Comparison of ENCODE assay signal across 9 mouse cellular contexts in genomic region chr7:46279946-46280345, GRCm38 (mm10). TPM values are rescaled to one million over a fixed set of nuclear protein-coding genes. Genes with fewer than 3 reads are reported as not detected.
DNase-seq lines count a peak whose midpoint lies in the region; ATAC-seq and TF ChIP-seq lines count a peak whose summit lies in the region.
"Had no signal": no experiment of that assay in that cellular context is flagged by ENCODE, and none has a peak within 500 bp of the region (broad histone marks: within the 10 kb centered on the region; RNA-seq: fewer than 3 reads in every experiment).

No protein-coding gene starts in this region.

- TF ChIP-seq POLR2A in CH12.LX (IDR thresholded peaks at IDR 0.05; ENCODE audit: low read depth, low read length) = no peak

- peak; percentile 10 for DNase-seq in heart, adult 8-10 months (ENCODE audit: low spot score)
- DNase-seq in heart, adult 11 months = no peak
- peak; percentile 71 for DNase-seq in CH12.LX (ENCODE audit: extremely low read depth)
- DNase-seq in brain, adult 2 months (ENCODE audit: low read depth, low spot score) = peak; percentile 91
- DNase-seq in fibroblast of lung, adult 2 months (ENCODE audit: low read depth) = peak; percentile 2
- DNase-seq in layer of hippocampus, adult 9-11 months = peak; percentile 27
- DNase-seq in thymus, postnatal 10 days (ENCODE audit: low spot score in 2 of 2) = peak; percentile 18 to 67

- 17% methylated on average over 6 of the region's 6 CpGs for WGBS in midbrain, embryonic 13.5 days

- no peaks in the 10 kb centered on the region for H3K36me3 ChIP-seq in CH12.LX (replicated peaks in 1 of 2; ENCODE audit: control insufficient read depth in 1 of 2, insufficient read depth in 1 of 2, low read length in 1 of 2)
- no peaks in the 10 kb centered on the region for H3K36me3 ChIP-seq in midbrain, embryonic 13.5 days
- H3K36me3 ChIP-seq: embryonic facial prominence, embryonic 13.5 days had no signal

- H3K4me1 ChIP-seq in CH12.LX (ENCODE audit: control insufficient read depth in 1 of 2, insufficient read depth in 2 of 2) = no peaks in the 10 kb centered on the region
- H3K4me1 ChIP-seq in midbrain, embryonic 13.5 days (replicated peaks) = 0 out of 2 replicates have a peak, but pooled peaks cover 2% of the 10 kb centered on the region
- H3K4me1 ChIP-seq: embryonic facial prominence, embryonic 13.5 days had no signal

- peak; percentile 83 for TF ChIP-seq RAD21 in CH12.LX (IDR thresholded peaks at IDR 0.05; ENCODE audit: low read depth, low read length)

- 0 out of 2 replicates have a peak, but pooled peaks have one; percentile 40 for ATAC-seq in midbrain, embryonic 13.5 days

- H3K4me3 ChIP-seq in CH12.LX (replicated peaks in 1 of 3; ENCODE audit: low read depth in 2 of 3, low read length in 2 of 3, poor library complexity in 1 of 3) = no peak overlapping the region
- no peak overlapping the region for H3K4me3 ChIP-seq in midbrain, embryonic 13.5 days (replicated peaks)
- H3K4me3 ChIP-seq: embryonic facial prominence, embryonic 13.5 days had no signal

- H3K4me2 ChIP-seq in CH12.LX (ENCODE audit: insufficient read depth, low read depth, poor library complexity, severe bottlenecking) = no peak overlapping the region
- no peak overlapping the region for H3K4me2 ChIP-seq in midbrain, embryonic 13.5 days (replicated peaks)
- H3K4me2 ChIP-seq: embryonic facial prominence, embryonic 13.5 days had no signal

- TF ChIP-seq CTCF in CH12.LX (conservative IDR thresholded peaks at IDR 0.05 in 1 of 2, IDR thresholded peaks at IDR 0.05 in 1 of 2; ENCODE audit: low read depth in 2 of 2, low read length in 2 of 2) = peak; percentile 55 to 81

- in situ Hi-C loops in CH12.LX (cut with MboI; ENCODE audit: low pct_ligation_motif_present, low pct_unique_long_range_greater_than_20kb, low sequenced_read_pairs) = loop anchor here (5.0 kb wide), 1 partner anchor 327 kb away; no protein-coding TSS in a partner anchor

- no peak for TF ChIP-seq EP300 in CH12.LX (IDR thresholded peaks at IDR 0.05; ENCODE audit: low read length)

- dilution Hi-C loops in CH12.LX (cut with MboI; ENCODE audit: extremely low pct_ligation_motif_present, extremely low pct_unique_long_range_greater_than_20kb, low sequenced_read_pairs) = no loop called here

- no peak overlapping the region for H3K27ac ChIP-seq in CH12.LX (ENCODE audit: insufficient read depth, low read depth)
- no peak overlapping the region for H3K27ac ChIP-seq in midbrain, embryonic 13.5 days
- H3K27ac ChIP-seq: embryonic facial prominence, embryonic 13.5 days had no signal

- no peaks in the 10 kb centered on the region for H3K9me3 ChIP-seq in CH12.LX (replicated peaks; ENCODE audit: low read length)
- H3K9me3 ChIP-seq in midbrain, embryonic 13.5 days = no peaks in the 10 kb centered on the region
- H3K9me3 ChIP-seq: embryonic facial prominence, embryonic 13.5 days had no signal

- H3K79me2 ChIP-seq in CH12.LX (replicated peaks; ENCODE audit: control insufficient read depth, extremely low read depth, insufficient read depth, poor library complexity, severe bottlenecking) = no peaks in the 10 kb centered on the region

- peaks cover 72% of the 10 kb centered on the region for H3K27me3 ChIP-seq in CH12.LX (replicated peaks)
- no peaks in the 10 kb centered on the region; the same call in 1 of the 2 replicates for H3K27me3 ChIP-seq in midbrain, embryonic 13.5 days

- no peak overlapping the region for H3K9ac ChIP-seq in CH12.LX (ENCODE audit: insufficient read depth, low read depth)
- no peak overlapping the region for H3K9ac ChIP-seq in midbrain, embryonic 13.5 days (replicated peaks)
- H3K9ac ChIP-seq: embryonic facial prominence, embryonic 13.5 days had no signal

TF ChIP-seq in CH12.LX, 34 proteins besides CTCF, POLR2A, EP300 and RAD21:
- TF ChIP-seq MAZ (IDR thresholded peaks at IDR 0.05; ENCODE audit: low read depth, low read length) = 0 out of 2 replicates have a peak, but pooled peaks have one; percentile 35
- TF ChIP-seq SMC3 (IDR thresholded peaks at IDR 0.05; ENCODE audit: low read depth, low read length) = peak; percentile 68
- TF ChIP-seq CHD2 (IDR thresholded peaks at IDR 0.05; ENCODE audit: low read length) = no peak
- no peak for TF ChIP-seq CHD1 (IDR thresholded peaks at IDR 0.05; ENCODE audit: low read depth, low read length)
- peak; percentile 32; the same call in 1 of the 2 replicates for TF ChIP-seq ZC3H11A (IDR thresholded peaks at IDR 0.05; ENCODE audit: low read depth, low read length)
- TF ChIP-seq ELF1 (IDR thresholded peaks at IDR 0.05; ENCODE audit: low read depth, low read length) = no peak
- no peak for TF ChIP-seq ZMIZ1 (IDR thresholded peaks at IDR 0.05; ENCODE audit: low read depth, low read length)
- TF ChIP-seq GABPA (IDR thresholded peaks at IDR 0.05; ENCODE audit: insufficient replicate concordance, low read depth, low read length) = no peak
- no peak for TF ChIP-seq POLR2AphosphoS2 (IDR thresholded peaks at IDR 0.05; ENCODE audit: low read depth, low read length)
- no peak for TF ChIP-seq MXI1 (IDR thresholded peaks at IDR 0.05; ENCODE audit: low read depth, low read length)
- no peak for TF ChIP-seq PAX5 (IDR thresholded peaks at IDR 0.05; ENCODE audit: low read length)
- TF ChIP-seq BHLHE40 (IDR thresholded peaks at IDR 0.05; ENCODE audit: low read depth, low read length) = no peak

RNA-seq across cellular contexts. Expression of gene Otog, which starts 39.2 kb away (rescaled TPM):
- under 1 TPM; 0.03 to 0.06 (median 0.06) TPM for total RNA-seq in heart, adult 8-10 months (2022)
- under 0.01 and 0.04 TPM in 2 replicates for total RNA-seq in CH12.LX (2012; rRNA removed)
- not detected in 2 replicates for total RNA-seq in CH12.LX (2014; rRNA removed)
- polyA plus RNA-seq in CH12.LX (2012; ENCODE audit: insufficient read length, low read depth) = not detected in 2 replicates
- 0.09 TPM in 1 of 2 replicates, not detected in the other for polyA plus RNA-seq in midbrain, embryonic 13.5 days (2015; fragmentation: Nextera tagmentation; extraction: Ambion mirVana)

RNA-seq across cellular contexts. Expression of gene Ush1c, which starts 41.6 kb away (rescaled TPM):
- total RNA-seq in heart, adult 8-10 months (2022) = 1 to 10 TPM; 3.8 to 6.9 (median 5.6) TPM
- total RNA-seq in CH12.LX (2012; rRNA removed) = not detected in 2 replicates
- total RNA-seq in CH12.LX (2014; rRNA removed) = not detected in 2 replicates
- polyA plus RNA-seq in CH12.LX (2012; ENCODE audit: insufficient read length, low read depth) = not detected in 2 replicates
- polyA plus RNA-seq in midbrain, embryonic 13.5 days (2015; fragmentation: Nextera tagmentation; extraction: Ambion mirVana) = 1.8 and 2.2 TPM in 2 replicates

Comparison
In these comparisons a context has a peak if more than half of its experiments do, and no peak if none do; other contexts are left out.
1. RNA of gene Ush1c, which starts 41.6 kb away (total RNA-seq): 3.8 to 6.9 TPM in heart, adult 8-10 months; not detected in CH12.LX; every median in the first group is over 4 times any median in the second.